Mouse (Mus musculus) forebrain, embryonic 10.5 days (tissue): ENCODE results near the gene Znhit1. TPM values are rescaled to one million over a fixed set of nuclear protein-coding genes. Genes with fewer than 3 reads are reported as not detected.
A peak's percentile ranks its signal among the peaks of the same experiment; 100 is the strongest.

Source experiments
- DNase-seq: peaks from one replicate; pipeline ENCODE4 v3.0.0-alpha.2; 2017; ENCODE audit warnings: low spot score; ENCODE audit errors: extremely low spot score
- H3K27ac ChIP-seq: fragments of 300-500 bp; sonication (generic); 2 replicates; pipeline ENCODE4 v1.5.1; 2016; ENCODE audit warnings: mild to moderate bottlenecking
- H3K27me3 ChIP-seq: fragments of 300-500 bp; sonication (generic); 2 replicates; pipeline ENCODE4 v1.6.1; 2016; ENCODE audit warnings: mild to moderate bottlenecking; ENCODE audit not compliant: poor library complexity, severe bottlenecking
- H3K36me3 ChIP-seq: fragments of 300-500 bp; sonication (generic); replicated peaks from 2 replicates; pipeline ENCODE4 v1.6.1; 2016; ENCODE audit warnings: mild to moderate bottlenecking, moderate library complexity
- H3K4me1 ChIP-seq: fragments of 300-500 bp; sonication (generic); 2 replicates; pipeline ENCODE4 v1.6.1; 2016
- H3K4me3 ChIP-seq: fragments of 300-500 bp; sonication (generic); 2 replicates; pipeline ENCODE4 v1.5.1; 2016; ENCODE audit warnings: mild to moderate bottlenecking, moderate library complexity
- H3K9me3 ChIP-seq: fragments of 300-500 bp; sonication (generic); 2 replicates; pipeline ENCODE4 v1.6.1; 2016; ENCODE audit warnings: mild to moderate bottlenecking, moderate library complexity
- WGBS: fragments of 180-500 bp; shearing (Covaris S2); methylation state at CpG from one replicate; pipeline ENCODE4 v1.1.7; 2016; 5-methylcytosine and 5-hydroxymethylcytosine counted together
- polyA plus RNA-seq: library from polyadenylated mRNA; unstranded; fragments of >200 nt; fragmentation: Nextera tagmentation; extraction: Ambion mirVana; gene quantifications from 2 replicates; pipeline ENCODE4 v1.2.1, GENCODE M21; 2016

Gene Znhit1
- polyA plus RNA-seq, 1 experiment from 2014 or later = 107 TPM

DNA sequence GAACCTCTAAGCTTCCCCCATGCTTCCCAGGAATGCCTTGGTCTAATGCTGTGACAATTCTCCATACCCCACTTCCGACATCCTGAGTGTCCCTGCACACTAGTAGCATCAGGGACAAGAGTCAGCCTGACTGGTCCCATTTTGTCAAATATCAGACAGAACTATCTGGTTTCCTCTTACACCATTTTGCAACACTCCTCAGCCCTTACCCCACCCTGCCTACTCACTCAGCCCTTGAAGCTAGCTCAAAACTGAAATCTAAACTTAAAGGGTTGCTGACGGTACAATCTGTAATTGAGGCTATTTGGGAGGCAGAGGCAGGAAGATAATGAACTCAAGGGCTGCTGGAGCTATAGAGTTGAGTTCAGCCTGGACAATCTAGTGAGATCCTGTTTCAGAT lies 8.1 kb downstream of the Znhit1 start:
- Histone ChIP-seq H3K4me3 (no peak overlapping the region), H3K27me3 (no peaks in the 10 kb centered on the region), H3K36me3 (peaks cover 42% of the 10 kb centered on the region), H3K4me1 (no peaks in the 10 kb centered on the region), H3K27ac (no peak overlapping the region), H3K9me3 (no peaks in the 10 kb centered on the region)
- WGBS = 85% methylated on average over 2 of the region's 2 CpGs
- no peak for DNase-seq

DNA sequence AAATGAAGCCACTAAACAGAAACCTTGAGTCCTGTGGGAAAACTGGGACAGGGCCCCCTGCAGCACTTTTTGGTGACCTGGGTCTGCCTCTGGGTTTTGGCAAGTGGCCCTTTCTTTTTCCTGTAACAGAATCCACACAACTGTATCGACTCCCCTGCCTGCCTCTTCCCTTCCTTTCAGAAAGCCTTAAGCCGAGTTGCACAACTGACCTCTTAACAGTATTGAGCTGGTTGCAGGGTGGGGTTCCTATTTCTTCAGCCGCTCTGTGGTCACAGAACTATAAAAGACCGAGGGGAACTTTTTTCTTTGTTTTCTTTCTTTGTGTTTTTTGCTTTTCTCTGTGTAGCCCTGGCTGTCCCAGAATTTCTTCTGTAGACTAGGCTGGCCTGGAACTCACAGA lies 10.1 kb downstream of the Znhit1 start:
- H3K36me3 ChIP-seq = peaks cover 31% of the 10 kb centered on the region
- H3K4me3 ChIP-seq = no peak overlapping the region
- no peaks in the 10 kb centered on the region for H3K27me3 ChIP-seq
- H3K4me1 ChIP-seq = no peaks in the 10 kb centered on the region
- 83% methylated on average over 4 of the region's 4 CpGs for WGBS
- H3K9me3 ChIP-seq = no peaks in the 10 kb centered on the region
- H3K27ac ChIP-seq = no peak overlapping the region
- no peak for DNase-seq

DNA sequence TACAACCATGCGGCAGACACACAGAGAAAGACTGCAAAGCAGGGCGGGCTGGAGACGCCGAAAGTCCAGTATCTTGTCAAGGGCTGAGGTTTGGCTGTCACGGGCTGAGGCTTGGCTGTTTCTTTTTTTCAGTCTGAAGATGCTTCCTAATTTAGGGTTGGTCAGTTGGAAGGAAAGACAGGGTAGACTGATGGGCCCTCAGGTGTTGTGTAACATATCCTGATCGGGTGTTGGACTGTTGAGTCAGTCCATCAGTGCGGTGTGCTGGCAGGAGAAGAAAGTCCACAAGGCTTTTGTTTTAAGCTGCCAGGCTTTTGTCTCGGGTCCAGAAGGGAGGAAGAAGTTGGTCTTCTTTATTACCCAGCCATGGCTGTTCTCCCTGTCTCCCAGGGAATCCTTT lies 14.2 kb downstream of the Znhit1 start:
- DNase-seq = no peak

DNA sequence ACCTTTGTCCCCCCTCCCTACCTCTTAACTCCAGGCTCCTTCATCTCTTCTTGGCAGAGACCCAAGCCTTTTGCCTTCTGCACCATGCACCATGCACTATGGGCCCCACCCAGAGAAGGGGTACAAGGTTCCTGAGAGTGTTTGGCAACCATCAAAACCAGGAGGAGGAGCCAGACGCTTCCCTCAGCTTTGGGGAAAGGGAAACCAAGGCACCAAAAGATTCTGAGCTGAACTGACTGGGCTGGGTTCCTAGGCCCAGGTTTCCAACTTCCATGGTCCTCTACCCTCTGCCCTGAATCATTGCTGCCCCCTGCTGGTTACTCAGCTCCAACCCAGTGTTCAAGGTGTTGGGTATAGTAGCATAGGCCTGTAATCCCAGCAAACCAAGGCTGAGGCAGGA lies 17.1 kb downstream of the Znhit1 start:
- no peak for DNase-seq
- H3K4me1 ChIP-seq = peaks cover 10% of the 10 kb centered on the region
- no peak overlapping the region for H3K27ac ChIP-seq
- WGBS = 67% methylated on average over 1 of the region's 1 CpGs
- H3K9me3 ChIP-seq = no peaks in the 10 kb centered on the region
- peaks cover 32% of the 10 kb centered on the region for H3K36me3 ChIP-seq
- H3K27me3 ChIP-seq = no peaks in the 10 kb centered on the region
- no peak overlapping the region for H3K4me3 ChIP-seq

More for the DNA sequence above, 14.2 kb downstream of the Znhit1 start:
- peaks cover 4% of the 10 kb centered on the region; the same call in 1 of the 2 replicates for H3K36me3 ChIP-seq
- no peak overlapping the region for H3K4me3 ChIP-seq
- H3K27ac ChIP-seq = no peak overlapping the region
- no peaks in the 10 kb centered on the region for H3K27me3 ChIP-seq
- H3K9me3 ChIP-seq = no peaks in the 10 kb centered on the region
- no peaks in the 10 kb centered on the region for H3K4me1 ChIP-seq
- 84% methylated on average over 8 of the region's 8 CpGs for WGBS

DNA sequence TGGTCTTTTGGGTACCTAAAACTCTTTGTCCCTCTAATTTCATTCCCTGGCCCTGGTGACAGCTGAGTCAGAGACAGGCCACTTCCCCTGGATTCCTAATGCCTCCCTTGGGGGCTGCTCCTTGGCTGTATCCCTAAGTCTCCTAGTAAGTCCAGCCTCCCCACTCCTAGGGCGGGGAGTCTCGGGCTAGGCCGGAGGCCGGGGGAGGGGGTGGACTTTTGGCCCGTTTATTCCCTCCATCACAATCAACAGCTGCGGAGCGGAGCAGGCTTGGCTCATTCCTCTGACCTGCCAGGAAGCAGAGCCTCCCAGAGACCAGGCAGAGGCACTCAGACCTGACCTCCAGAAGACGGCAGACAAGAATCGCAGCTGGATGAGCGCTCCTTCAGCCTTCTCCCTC lies 20.2 kb downstream of the Znhit1 start:
- no peak overlapping the region for H3K27ac ChIP-seq
- no peak overlapping the region for H3K4me3 ChIP-seq
- WGBS = 83% methylated on average over 10 of the region's 10 CpGs
- DNase-seq = no peak
- no peaks in the 10 kb centered on the region for H3K27me3 ChIP-seq
- H3K36me3 ChIP-seq = peaks cover 60% of the 10 kb centered on the region
- peaks cover 20% of the 10 kb centered on the region for H3K4me1 ChIP-seq
- no peaks in the 10 kb centered on the region for H3K9me3 ChIP-seq

DNA sequence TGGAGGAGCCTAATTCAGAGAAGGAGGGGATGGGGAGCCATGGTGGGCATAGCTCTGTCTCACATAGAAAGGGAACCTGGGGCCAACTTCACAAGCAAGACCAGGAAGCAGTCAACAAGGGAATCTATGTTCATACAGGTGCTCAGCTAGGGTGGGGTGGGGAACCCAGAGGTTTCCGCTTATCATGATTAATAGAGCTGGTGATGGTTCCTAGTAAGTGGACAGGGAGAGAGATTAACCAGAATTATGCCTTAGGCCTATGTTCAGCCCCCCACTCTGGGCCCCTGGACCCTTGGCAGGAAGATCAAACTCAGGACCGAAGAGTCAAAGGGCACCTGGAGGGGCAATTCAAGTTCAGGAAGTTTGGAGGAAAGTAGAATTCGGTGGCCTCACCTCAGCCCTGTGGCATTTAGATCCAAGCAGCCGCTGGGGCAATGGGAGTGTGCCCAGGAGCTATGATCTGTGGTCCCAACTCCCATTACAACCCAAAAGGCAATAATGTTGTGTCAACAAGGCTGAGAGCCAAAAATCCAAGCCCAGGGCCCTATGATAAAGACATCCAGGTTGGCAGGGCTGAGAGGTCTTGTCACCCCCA lies 20.9 kb downstream of the Znhit1 start:
- Histone ChIP-seq H3K36me3 (peaks cover 60% of the 10 kb centered on the region), H3K4me3 (no peak overlapping the region), H3K9me3 (no peaks in the 10 kb centered on the region), H3K27me3 (no peaks in the 10 kb centered on the region), H3K27ac (peak overlapping the region; percentile 41; the same call in 1 of the 2 replicates), H3K4me1 (peaks cover 22% of the 10 kb centered on the region)
- WGBS = 87% methylated on average over 4 of the region's 4 CpGs
- no peak for DNase-seq

DNA sequence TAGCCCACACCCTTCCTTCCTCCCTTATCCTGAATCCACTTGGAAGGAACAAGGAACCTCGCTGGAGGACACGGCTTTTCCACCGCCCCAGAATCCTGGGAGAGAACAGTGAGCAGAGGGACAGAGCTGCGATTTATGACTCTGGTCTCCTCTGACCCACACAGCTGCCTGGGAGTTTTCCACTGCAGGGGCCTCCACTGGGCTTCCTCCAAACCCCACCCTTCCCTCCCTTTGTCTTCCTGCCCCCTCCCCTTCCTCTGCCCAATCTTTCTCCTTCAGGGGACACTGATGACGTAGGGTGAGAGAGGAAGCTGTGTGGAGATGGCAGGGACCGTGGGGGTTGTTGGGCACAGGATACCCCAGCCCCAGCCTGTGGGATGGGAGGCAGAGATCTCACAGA lies 21.5 kb downstream of the Znhit1 start, which contains the start of gene Cldn15:
Gene Cldn15, plus strand, starts transcription at position 286 of the 400 bp plus-strand sequence.
- peak within 1 kb of the TSS; percentile 5; the same call in 1 of the 2 replicates for H3K4me3 ChIP-seq
- WGBS = 81% methylated on average over 6 of the region's 6 CpGs
- no peaks in the 10 kb centered on the region for H3K27me3 ChIP-seq
- no peak for DNase-seq
- peaks cover 27% of the 10 kb centered on the region for H3K4me1 ChIP-seq
- H3K9me3 ChIP-seq = no peaks in the 10 kb centered on the region
- H3K27ac ChIP-seq = peak within 1 kb of the TSS; percentile 41; the same call in 1 of the 2 replicates
- peaks cover 60% of the 10 kb centered on the region for H3K36me3 ChIP-seq

DNA sequence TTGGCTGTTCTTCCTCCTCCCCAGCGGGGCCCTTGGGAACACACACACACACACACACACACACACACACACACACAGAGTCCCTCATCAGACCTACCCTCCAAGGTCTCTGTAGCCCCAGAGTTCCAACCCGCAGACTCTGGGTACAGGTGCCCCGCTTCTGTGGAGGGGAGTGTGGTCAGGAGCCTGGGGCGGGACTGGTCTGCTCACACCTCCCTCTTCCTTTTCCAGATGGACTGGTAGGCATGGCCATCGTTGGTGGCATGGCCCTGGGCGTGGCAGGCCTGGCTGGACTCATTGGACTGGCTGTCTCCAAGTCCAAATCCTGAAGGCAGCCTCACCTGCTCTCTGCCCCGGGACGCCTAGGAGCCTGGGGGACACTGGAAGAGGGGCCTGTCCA lies 22.1 kb downstream of the Znhit1 start:
- no peak for DNase-seq
- 91% methylated on average over 7 of the region's 8 CpGs for WGBS
- H3K27ac ChIP-seq = 0 out of 2 replicates have a peak overlapping the region, but pooled peaks have one; percentile 7

DNA sequence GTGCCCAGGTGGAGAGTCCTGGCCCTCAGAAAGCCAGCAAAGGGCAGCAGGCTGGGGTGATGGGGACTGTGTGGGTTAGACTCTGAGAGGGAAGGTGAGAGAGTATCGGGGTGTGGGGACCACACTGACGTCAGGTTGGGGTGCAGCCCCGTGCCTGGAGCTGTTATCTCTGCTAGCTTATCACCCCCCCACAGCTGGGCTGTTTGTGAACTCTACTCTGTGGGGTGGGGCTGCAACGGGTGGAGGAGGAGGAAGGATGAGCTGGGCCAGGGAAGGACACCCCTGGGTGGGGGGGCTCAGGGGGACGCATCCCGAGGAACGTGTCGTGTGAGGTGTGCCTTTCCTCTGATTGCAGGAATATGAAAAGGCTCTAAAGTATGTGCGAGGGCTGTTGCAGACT lies 22.6 kb downstream of the Znhit1 start:
- peaks cover 34% of the 10 kb centered on the region for H3K4me1 ChIP-seq
- 96% methylated on average over 9 of the region's 9 CpGs for WGBS
- H3K27ac ChIP-seq = no peak overlapping the region
- peaks cover 67% of the 10 kb centered on the region for H3K36me3 ChIP-seq
- no peaks in the 10 kb centered on the region for H3K9me3 ChIP-seq
- no peak for DNase-seq
- no peak overlapping the region for H3K4me3 ChIP-seq
- no peaks in the 10 kb centered on the region for H3K27me3 ChIP-seq

More for the DNA sequence above, 22.1 kb downstream of the Znhit1 start:
- H3K9me3 ChIP-seq = no peaks in the 10 kb centered on the region
- no peaks in the 10 kb centered on the region for H3K27me3 ChIP-seq
- peaks cover 62% of the 10 kb centered on the region for H3K36me3 ChIP-seq
- H3K4me1 ChIP-seq = peaks cover 33% of the 10 kb centered on the region
- H3K4me3 ChIP-seq = peak overlapping the region; percentile 5; the same call in 1 of the 2 replicates

DNA sequence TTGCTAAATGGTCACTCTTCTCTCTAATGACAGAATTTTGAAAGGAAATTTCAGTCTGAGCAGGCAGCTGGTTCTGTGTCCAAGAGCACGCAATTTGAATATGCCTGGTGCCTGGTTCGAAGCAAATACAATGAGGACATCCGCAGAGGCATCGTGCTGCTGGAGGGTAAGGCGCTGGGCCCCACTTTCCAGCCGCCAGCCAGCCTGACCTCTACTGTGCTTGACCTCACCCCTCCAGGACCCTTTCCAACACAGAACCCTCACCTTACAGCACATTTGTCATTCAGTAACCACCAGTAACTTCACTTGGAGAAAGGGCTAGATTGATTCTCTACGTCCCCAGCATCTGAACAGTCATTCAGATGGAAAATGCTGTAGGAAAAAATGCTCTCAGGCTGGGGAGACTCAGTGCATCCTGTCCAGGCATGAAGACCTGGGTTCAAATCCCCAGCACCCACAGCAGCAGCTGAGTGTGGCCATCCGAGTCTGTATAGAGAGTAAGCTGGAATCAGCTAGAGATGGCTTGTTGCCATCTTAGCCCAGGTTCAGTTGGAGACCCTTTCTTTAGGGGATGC lies 24.8 kb downstream of the Znhit1 start:
- Histone ChIP-seq H3K36me3 (peaks cover 75% of the 10 kb centered on the region), H3K4me3 (peak overlapping the region; percentile 73), H3K9me3 (no peaks in the 10 kb centered on the region), H3K4me1 (peaks cover 34% of the 10 kb centered on the region), H3K27ac (peak overlapping the region; percentile 93; the same call in 1 of the 2 replicates), H3K27me3 (no peaks in the 10 kb centered on the region)
- no peak for DNase-seq
- 76% methylated on average over 8 of the region's 8 CpGs for WGBS

DNA sequence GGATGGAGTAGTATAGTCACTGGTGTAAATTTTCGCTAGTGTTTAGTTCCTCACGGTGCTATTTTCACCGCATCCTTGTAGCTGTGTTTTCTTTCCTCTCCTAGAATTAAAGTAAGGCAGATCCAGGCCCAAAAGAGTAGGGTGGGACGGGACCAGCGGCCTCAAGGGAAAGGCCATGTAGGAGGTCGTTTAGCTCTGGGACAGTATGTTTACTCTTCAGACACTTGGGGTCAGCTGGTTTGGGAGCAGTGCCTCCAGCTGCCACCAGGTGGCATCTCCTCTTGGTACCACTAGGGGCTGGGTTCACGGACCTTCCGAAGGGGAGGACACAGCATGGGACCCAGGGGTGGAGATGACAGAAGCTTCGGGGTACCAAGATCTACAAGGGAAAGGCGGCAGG lies 25.3 kb downstream of the Znhit1 start:
- Histone ChIP-seq H3K27ac (peak overlapping the region; percentile 93), H3K27me3 (no peaks in the 10 kb centered on the region), H3K4me1 (peaks cover 34% of the 10 kb centered on the region), H3K36me3 (peaks cover 74% of the 10 kb centered on the region), H3K9me3 (no peaks in the 10 kb centered on the region), H3K4me3 (peak overlapping the region; percentile 73)
- WGBS = 2% methylated on average over 10 of the region's 10 CpGs
- DNase-seq = peak; percentile 78

DNA sequence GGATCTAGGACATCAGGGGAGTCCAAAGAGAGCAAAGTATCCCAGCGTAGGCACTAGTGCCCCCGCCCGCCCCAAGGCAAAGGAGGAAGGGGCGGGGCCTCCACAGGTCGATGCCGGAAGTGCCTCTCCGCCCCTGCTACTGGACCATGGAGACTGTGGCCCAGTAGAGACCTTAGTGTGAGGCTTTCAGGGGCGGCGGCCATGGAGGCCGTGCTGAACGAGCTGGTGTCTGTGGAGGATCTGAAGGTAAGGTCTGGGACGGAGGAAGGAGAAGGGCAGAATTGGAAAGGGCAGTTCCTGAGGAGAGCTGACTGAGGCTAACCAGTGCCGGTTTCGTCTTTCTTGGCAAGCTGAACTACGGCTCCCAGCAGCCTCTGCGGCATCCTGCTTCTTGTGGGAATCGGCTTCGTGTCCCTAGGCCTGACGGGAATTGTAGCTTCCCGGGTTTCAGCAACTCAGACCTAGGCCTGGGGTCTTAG lies 25.8 kb downstream of the Znhit1 start:
- peak; percentile 91 for DNase-seq
- peak overlapping the region; percentile 93 for H3K27ac ChIP-seq
- H3K9me3 ChIP-seq = no peaks in the 10 kb centered on the region
- H3K27me3 ChIP-seq = no peaks in the 10 kb centered on the region
- peaks cover 74% of the 10 kb centered on the region for H3K36me3 ChIP-seq
- peak overlapping the region; percentile 73 for H3K4me3 ChIP-seq
- WGBS = under 1% methylated on average over 20 of the region's 20 CpGs
- H3K4me1 ChIP-seq = peaks cover 34% of the 10 kb centered on the region

DNA sequence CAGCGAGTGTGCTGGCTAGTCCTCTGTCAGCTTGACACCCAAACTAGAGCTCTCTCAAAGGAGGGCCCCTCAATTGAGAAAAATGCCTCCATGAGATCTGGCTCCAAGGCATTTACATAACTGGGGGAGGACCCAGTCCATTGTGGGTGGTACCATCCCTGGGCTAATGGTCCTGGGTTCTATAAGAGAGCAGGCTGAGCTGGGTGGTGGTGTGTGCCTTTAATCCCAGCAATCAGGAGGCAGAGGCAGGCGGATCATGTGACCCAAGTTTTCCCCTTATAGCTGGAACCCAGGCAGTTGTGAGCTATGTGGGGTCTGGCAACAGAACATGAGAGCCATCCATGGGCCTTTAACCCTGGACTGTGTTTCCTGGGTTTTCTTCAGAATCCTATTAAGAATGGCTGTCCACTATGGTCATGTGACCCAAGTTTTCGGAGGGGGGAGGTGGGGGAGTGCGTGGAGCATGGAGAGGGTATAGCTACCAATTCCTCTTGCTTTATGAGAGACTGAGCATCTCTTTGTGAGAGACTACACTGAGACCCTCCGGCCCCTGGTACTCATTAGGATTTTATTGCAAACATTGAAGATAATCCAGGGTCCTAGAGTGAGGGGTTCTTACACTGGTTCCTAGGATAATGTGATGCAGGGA lies 26.4 kb downstream of the Znhit1 start:
- DNase-seq = no peak
- Histone ChIP-seq H3K27me3 (no peaks in the 10 kb centered on the region), H3K36me3 (peaks cover 74% of the 10 kb centered on the region), H3K4me1 (peaks cover 31% of the 10 kb centered on the region), H3K9me3 (no peaks in the 10 kb centered on the region), H3K27ac (peak overlapping the region; percentile 93), H3K4me3 (peak overlapping the region; percentile 73)
- WGBS = 26% methylated on average over 5 of the region's 5 CpGs
